Mouse (Mus musculus): ENCODE results near the gene Pax5.

DNA sequence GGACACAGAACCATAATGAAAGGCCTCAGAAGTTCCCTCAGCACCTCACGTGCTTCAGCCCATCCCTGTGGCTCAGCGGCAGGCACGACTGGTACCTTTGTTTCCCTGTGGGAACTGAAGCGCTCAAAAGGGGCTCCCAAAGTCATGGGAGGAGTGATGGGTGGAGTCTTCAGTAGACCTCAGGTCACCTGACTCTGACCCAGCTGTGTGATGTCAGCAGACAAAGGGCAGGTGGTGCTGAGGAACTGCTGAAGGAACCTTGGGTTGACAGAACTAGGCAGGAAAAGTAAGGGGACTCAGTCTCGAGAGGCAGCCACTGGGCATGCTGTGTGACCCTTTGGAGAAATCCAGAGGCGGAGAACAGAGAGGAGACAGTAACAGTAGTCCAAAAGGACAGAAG lies 41.7 kb downstream of the Pax5 start:
- no peak for TF ChIP-seq CTCF (IDR thresholded peaks at IDR 0.05)
- no peak for TF ChIP-seq POLR2A (IDR thresholded peaks at IDR 0.05; ENCODE audit: insufficient read depth, low read depth, low read length)
- TF ChIP-seq EP300 (IDR thresholded peaks at IDR 0.05; ENCODE audit: insufficient read depth, low read depth, low read length): no peak

Measured in heart, adult 2 months (tissue).